Mouse (Mus musculus) bone marrow macrophage, adult 2 months (primary cell): ENCODE results near the gene Ap2b1. TPM values are rescaled to one million over a fixed set of nuclear protein-coding genes. Genes with fewer than 3 reads are reported as not detected.

Experiments
- H3K27ac ChIP-seq: 2 replicates; pipeline ENCODE4 v1.5.1; 2012; ENCODE audit warnings: low read depth, low read length; ENCODE audit not compliant: insufficient read depth
- H3K4me1 ChIP-seq: 2 replicates; pipeline ENCODE4 v1.6.1; 2012; ENCODE audit warnings: low read length; ENCODE audit not compliant: control insufficient read depth, insufficient read depth
- H3K4me3 ChIP-seq: 2 replicates; pipeline ENCODE4 v1.5.1; 2012; ENCODE audit warnings: mild to moderate bottlenecking, low read length, moderate library complexity; ENCODE audit not compliant: insufficient read depth
- CTCF ChIP-seq: IDR thresholded peaks from 2 replicates; pipeline ENCODE4 v1.5.1; 2012; ENCODE audit warnings: low read depth, mild to moderate bottlenecking, low read length, moderate library complexity
- POLR2A ChIP-seq: IDR thresholded peaks from 2 replicates; pipeline ENCODE4 v1.6.1; 2012; ENCODE audit warnings: mild to moderate bottlenecking, low read depth, low read length, borderline replicate concordance
- polyA plus RNA-seq: library from polyadenylated mRNA; stranded (reverse); fragments of >200 nt; gene quantifications from 2 replicates; pipeline ENCODE4 v1.2.4, GENCODE M21; 2012; ENCODE audit not compliant: missing spikeins, insufficient read depth, insufficient read length

The Ap2b1 gene
- polyA plus RNA-seq, 1 experiment: 69.7 TPM

GRCm38 (mm10) chr11:83327427-83327826, 28.6 kb downstream of the Ap2b1 start:
- no peak for TF ChIP-seq POLR2A
- no peak for TF ChIP-seq CTCF
- no peak overlapping the region for H3K4me3 ChIP-seq
- no peaks in the 10 kb centered on the region for H3K4me1 ChIP-seq
- H3K27ac ChIP-seq: no peak overlapping the region

GRCm38 (mm10) chr11:83335826-83336225, 37.0 kb downstream of the Ap2b1 start:
- Histone ChIP-seq H3K4me1 (no peaks in the 10 kb centered on the region), H3K27ac (no peak overlapping the region), H3K4me3 (no peak overlapping the region)
- no peak for TF ChIP-seq CTCF
- TF ChIP-seq POLR2A: no peak

GRCm38 (mm10) chr11:83339705-83340104, 40.9 kb downstream of the Ap2b1 start:
- Histone ChIP-seq H3K4me1 (no peaks in the 10 kb centered on the region), H3K27ac (no peak overlapping the region)
- TF ChIP-seq CTCF (no peak), POLR2A (no peak)

GRCm38 (mm10) chr11:83341716-83342245, 43.0 kb downstream of the Ap2b1 start:
- no peak for TF ChIP-seq POLR2A
- no peak for TF ChIP-seq CTCF
- Histone ChIP-seq H3K4me1 (no peaks in the 10 kb centered on the region), H3K4me3 (no peak overlapping the region), H3K27ac (no peak overlapping the region)

More at GRCm38 (mm10) chr11:83339705-83340104, 40.9 kb downstream of the Ap2b1 start:
- H3K4me3 ChIP-seq: no peak overlapping the region

GRCm38 (mm10) chr11:83355428-83355827, 56.6 kb downstream of the Ap2b1 start:
- TF ChIP-seq POLR2A: no peak
- no peak for TF ChIP-seq CTCF
- no peaks in the 10 kb centered on the region for H3K4me1 ChIP-seq
- no peak overlapping the region for H3K27ac ChIP-seq
- no peak overlapping the region for H3K4me3 ChIP-seq

- Histone ChIP-seq H3K27ac (no peak overlapping the region), H3K4me1 (no peaks in the 10 kb centered on the region), H3K4me3 (no peak overlapping the region)
- TF ChIP-seq CTCF (no peak), POLR2A (no peak)
Measured at GRCm38 (mm10) chr11:83357421-83357820, 58.6 kb downstream of the Ap2b1 start.

GRCm38 (mm10) chr11:83364656-83365055, 65.8 kb downstream of the Ap2b1 start:
- Histone ChIP-seq H3K27ac (no peak overlapping the region), H3K4me3 (no peak overlapping the region), H3K4me1 (no peaks in the 10 kb centered on the region)
- TF ChIP-seq CTCF (no peak), POLR2A (no peak)

GRCm38 (mm10) chr11:83371267-83371666, 72.4 kb downstream of the Ap2b1 start:
- H3K4me1 ChIP-seq: peaks cover 2% of the 10 kb centered on the region; the same call in 1 of the 2 replicates
- H3K27ac ChIP-seq: no peak overlapping the region
- no peak overlapping the region for H3K4me3 ChIP-seq
- TF ChIP-seq CTCF (no peak), POLR2A (no peak)

GRCm38 (mm10) chr11:83379745-83380341, 81.0 kb downstream of the Ap2b1 start:
- TF ChIP-seq CTCF: no peak
- TF ChIP-seq POLR2A: no peak
- Histone ChIP-seq H3K4me1 (no peaks in the 10 kb centered on the region), H3K4me3 (no peak overlapping the region), H3K27ac (no peak overlapping the region)

- Histone ChIP-seq H3K27ac (no peak overlapping the region), H3K4me3 (no peak overlapping the region), H3K4me1 (peaks cover 4% of the 10 kb centered on the region)
- no peak for TF ChIP-seq CTCF
- no peak for TF ChIP-seq POLR2A
Measured at GRCm38 (mm10) chr11:83382876-83383531, 84.2 kb downstream of the Ap2b1 start.
